Mouse (Mus musculus) cortical plate, adult 2 months (tissue): ENCODE measurements at regions not wholly inside any gene's neighbourhood (a gene's known extent, or its start where the extent isn't known, plus 50 kb on each side); places are given as distances from the start of the nearest gene placed in this dataset.

Source experiments
- H3K27ac ChIP-seq: fragments of 200-500 bp; 2 replicates; pipeline ENCODE4 v1.5.1; 2012; ENCODE audit warnings: low read length, control low read depth, inconsistent platforms; ENCODE audit not compliant: insufficient read depth
- H3K4me1 ChIP-seq: fragments of 200-500 bp; 2 replicates; pipeline ENCODE4 v1.6.1; 2011; ENCODE audit warnings: low read length; ENCODE audit not compliant: control insufficient read depth, insufficient read depth
- H3K4me3 ChIP-seq: fragments of 200-500 bp; 2 replicates; pipeline ENCODE4 v1.5.1; 2011; ENCODE audit warnings: mild to moderate bottlenecking, low read length, control low read depth; ENCODE audit not compliant: insufficient read depth
- CTCF ChIP-seq: fragments of 200-500 bp; IDR thresholded peaks from 2 replicates; pipeline ENCODE4 v1.5.1; 2011; ENCODE audit warnings: mild to moderate bottlenecking, control low read depth, low read length; ENCODE audit not compliant: insufficient read depth; ENCODE audit errors: extremely low read depth
- POLR2A ChIP-seq: fragments of 200-500 bp; IDR thresholded peaks from 2 replicates; pipeline ENCODE4 v1.6.1; 2011; ENCODE audit warnings: mild to moderate bottlenecking, low read length, control low read depth; ENCODE audit not compliant: insufficient read depth; ENCODE audit errors: extremely low read depth

DNA sequence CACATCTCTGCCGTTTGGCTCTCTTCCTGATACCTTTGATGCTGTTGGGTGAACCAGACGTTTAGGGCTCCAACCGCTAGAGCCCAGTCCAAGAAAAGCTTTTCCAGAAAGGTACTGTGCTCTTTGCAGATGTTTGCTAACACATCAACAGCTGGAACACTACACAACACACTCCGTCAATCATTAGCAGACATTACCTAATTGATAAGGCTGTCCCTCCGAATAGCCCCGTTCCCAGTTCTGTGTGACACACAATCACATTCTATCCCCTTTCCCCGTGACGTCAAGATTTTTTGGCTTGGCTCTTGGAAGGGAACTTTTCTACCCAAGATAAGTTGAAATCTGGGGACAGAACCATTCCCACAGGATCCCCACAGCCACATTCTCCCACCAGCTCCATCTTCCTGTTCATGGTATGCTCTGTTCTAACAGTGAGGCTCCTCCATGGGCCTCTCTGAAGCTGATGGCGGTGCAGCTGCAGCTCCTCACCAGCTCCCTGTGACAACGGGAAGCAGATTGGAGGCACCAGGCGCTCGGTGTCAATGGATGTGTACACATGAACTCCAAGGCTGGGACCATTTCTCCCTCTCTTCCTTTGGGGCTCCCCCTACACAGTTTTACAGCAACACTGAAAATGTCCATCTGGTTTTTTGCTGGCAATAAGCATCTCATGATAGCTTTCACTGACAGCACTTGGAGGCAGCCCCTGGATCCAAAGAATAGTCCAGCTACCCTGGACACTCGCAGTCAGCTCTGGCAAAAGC is 122.6 kb upstream of the Tbx20 start:
- Histone ChIP-seq H3K4me1 (no peaks in the 10 kb centered on the region), H3K4me3 (no peak overlapping the region), H3K27ac (no peak overlapping the region)
- TF ChIP-seq POLR2A (no peak), CTCF (no peak)

DNA sequence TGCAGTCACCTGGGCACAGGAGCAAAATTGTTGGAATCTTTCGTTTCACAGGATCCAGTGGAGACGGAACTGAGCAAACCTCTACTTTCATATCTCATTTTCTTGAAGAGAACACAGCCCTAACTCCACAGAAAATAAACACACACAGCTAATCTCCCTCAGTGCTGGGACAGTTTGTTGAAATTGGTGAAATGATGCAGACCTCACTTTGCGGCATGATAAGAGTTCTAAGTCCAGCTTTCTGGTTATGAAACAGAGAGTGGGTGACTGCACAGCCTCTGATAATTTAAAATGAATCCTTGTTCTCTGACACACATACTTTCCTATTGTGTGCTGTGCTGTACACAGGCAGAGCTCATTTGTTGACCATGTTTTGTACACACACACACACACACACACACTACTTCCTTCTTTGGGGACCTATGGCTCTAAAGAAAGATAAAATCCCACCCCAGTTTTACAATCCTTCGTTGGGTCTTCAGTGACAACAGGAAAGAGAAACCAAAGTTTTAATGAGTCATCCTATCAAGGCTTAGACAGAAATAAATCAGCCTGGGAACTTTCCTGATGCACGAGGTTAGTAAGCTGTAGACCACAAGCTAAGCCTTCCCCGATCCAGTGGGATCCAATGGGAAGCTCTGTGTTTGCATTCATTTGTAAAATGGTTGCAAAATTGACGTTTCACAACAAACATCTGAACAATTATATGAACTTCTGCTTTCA is 125.3 kb upstream of the Tbx20 start:
- TF ChIP-seq POLR2A (no peak), CTCF (no peak)
- Histone ChIP-seq H3K4me3 (no peak overlapping the region), H3K4me1 (no peaks in the 10 kb centered on the region), H3K27ac (no peak overlapping the region)

DNA sequence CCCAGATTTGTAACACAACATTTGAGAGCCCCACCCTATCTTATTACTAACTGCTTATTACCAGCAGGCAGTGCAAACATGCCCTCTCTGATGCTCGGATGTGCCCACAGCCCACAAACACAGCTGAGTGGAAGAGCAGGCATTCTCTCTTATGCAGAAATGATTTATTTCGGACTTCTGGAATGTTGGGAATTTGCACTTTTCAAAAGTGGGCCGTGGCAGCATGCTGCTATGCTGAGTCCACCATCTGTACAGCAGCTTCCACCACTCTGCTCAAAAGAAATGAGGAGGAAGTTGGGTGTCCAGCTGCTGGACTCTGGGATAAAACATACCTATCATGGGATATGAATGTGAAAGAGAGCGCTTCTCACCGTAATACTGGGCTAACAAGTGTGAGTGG is 129.6 kb upstream of the Tbx20 start:
- TF ChIP-seq CTCF (no peak), POLR2A (no peak)
- Histone ChIP-seq H3K4me3 (no peak overlapping the region), H3K27ac (no peak overlapping the region), H3K4me1 (peaks cover 1% of the 10 kb centered on the region; the same call in 1 of the 2 replicates)

DNA sequence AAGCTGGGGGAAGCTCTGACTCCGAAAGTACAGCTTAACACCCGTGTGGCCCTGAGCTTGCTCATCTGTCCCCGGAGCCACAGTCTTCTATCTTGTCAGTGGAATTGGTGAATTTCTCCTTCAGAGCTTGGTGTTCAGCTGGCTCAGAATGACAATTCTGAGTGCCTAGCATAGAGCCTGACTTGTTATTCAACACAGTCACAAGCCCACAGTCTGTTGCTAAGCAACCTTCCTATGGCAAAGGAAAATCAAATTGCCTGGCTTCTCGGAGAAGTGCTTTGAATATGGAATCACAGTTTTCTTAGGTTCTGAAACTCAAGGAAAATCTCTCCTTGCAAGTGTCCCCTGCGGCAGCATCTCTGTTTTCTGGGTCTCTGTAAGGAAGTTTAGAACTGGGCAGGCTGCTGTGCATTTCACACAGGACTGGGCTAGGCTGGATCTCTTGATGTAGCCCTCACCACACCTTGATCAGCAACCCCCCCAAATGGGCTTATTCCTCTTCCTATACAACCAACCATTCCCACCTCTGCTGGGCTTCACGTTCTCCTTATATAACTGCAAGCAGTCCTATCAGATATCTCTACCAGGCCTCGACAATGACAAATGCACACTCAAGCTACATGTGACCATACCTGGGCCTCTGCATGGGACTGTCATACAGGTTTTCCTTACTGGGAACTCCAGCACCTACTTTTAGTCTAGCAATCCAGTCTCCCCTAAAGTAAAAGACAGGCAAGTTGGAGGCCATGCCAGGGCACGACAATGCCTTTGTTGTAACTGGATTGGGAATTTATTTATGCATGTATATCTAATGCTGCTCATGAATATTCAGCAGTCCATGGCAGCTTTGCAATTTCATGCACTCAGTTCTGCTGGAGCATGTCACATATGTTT is 135.2 kb upstream of the Tbx20 start:
- peak overlapping the region; percentile 14; the same call in 1 of the 2 replicates for H3K27ac ChIP-seq
- TF ChIP-seq CTCF (no peak), POLR2A (no peak)
- no peak overlapping the region for H3K4me3 ChIP-seq
- H3K4me1 ChIP-seq, result peaks cover 1% of the 10 kb centered on the region; the same call in 1 of the 2 replicates

DNA sequence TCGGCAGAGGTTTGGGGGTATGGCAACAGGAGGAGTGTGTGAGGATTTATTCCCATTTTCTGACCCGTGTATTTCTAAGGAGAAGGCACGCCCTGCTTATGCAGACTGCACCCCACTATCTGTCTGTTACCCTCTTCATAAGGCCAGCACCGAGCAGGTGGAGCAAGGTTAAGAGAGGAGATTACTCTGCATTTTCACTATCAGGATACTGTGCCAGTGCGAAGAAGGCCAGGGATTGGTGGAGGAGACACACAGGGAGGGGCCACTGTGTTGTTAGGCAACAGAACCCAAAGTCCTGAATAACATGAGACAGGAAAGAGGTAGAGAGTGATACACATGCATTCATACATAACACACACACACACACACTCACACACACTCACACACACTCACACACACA is 136.6 kb upstream of the Tbx20 start:
- Histone ChIP-seq H3K4me3 (no peak overlapping the region), H3K4me1 (peaks cover 1% of the 10 kb centered on the region; the same call in 1 of the 2 replicates), H3K27ac (no peak overlapping the region)
- TF ChIP-seq CTCF (no peak), POLR2A (no peak)

DNA sequence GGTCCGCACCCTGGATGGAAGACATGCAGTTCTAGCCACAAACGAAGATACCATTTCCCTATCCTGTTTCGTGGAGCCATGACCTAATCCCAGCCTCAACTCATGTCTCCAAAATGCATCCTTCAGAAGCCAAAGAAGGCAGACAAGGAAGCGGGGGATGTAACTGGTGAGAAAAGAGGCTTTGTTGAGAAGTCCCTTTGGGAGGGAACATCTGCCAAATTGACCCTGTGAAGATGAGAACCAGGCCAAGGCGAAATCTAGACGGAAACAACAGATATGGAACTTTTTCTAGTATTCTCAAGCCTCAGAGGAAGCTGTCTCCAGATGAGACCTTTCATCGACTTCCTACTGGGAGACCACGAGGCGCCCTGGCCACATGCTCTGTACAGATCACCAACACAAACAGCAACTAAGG is 145.9 kb upstream of the Tbx20 start:
- no peak for TF ChIP-seq CTCF
- TF ChIP-seq POLR2A, result no peak
- no peak overlapping the region for H3K4me3 ChIP-seq
- H3K27ac ChIP-seq, result no peak overlapping the region
- H3K4me1 ChIP-seq, result no peaks in the 10 kb centered on the region

DNA sequence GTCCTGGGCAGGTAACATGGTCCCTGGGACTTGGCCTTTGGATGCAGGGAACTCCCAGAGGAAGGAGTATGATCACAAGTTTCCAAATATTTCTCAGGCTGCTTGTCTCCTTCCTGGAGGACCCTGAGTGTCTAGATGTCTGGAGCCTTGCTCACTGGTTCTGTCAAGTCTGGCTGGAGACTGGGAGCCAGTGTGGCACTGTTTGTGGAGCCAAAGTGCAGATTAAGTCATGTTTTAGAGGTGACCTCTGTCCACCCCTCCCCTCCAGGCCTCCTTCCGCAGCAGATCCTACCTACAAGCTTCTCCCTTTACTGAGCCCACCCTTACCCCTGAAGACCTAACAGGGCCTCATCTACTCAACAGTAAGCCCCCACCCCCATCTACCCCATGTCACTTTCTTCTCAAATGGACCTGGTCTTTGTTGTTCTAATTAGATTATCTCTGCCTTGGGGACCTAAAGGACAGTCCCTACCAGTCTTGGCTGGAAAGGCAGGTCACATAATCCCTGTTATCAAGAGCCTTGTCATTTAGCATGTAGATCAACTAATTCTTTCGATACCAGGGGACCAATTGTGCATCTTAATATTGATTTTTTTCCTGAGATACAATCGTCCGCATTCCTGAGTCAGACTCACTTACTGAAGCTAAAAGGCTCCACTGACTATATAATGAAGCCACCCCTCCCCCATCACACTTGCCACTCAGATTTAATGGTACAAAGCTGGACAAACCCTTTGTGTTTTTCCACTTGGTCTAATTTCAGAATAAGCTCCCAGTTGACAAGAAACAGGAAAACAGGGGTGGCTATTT is 148.2 kb upstream of the Tbx20 start:
- no peak overlapping the region for H3K27ac ChIP-seq
- no peaks in the 10 kb centered on the region for H3K4me1 ChIP-seq
- TF ChIP-seq POLR2A, result no peak
- no peak overlapping the region for H3K4me3 ChIP-seq

DNA sequence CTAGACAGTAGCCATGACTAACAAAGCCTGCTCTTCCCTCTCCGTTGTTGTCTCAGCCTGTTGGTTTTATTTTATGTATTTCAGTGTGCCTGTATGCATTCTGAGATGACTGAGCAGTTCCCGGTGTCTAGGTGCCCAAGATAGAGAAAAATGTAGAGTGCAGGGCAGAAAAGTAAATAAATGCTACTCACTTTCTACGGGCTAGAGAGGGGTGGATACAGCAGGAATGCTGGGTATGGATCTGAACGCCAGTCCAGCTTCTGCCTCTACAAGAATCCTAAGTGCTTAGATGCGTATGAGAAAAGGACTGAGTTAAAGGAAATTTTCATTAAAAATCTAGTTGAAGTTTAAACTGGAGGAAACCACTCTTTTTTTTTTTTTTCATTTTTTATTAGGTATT is 149.4 kb upstream of the Tbx20 start:
- no peak for TF ChIP-seq CTCF
- TF ChIP-seq POLR2A, result no peak
- H3K4me3 ChIP-seq, result no peak overlapping the region
- no peak overlapping the region for H3K27ac ChIP-seq
- no peaks in the 10 kb centered on the region for H3K4me1 ChIP-seq

DNA sequence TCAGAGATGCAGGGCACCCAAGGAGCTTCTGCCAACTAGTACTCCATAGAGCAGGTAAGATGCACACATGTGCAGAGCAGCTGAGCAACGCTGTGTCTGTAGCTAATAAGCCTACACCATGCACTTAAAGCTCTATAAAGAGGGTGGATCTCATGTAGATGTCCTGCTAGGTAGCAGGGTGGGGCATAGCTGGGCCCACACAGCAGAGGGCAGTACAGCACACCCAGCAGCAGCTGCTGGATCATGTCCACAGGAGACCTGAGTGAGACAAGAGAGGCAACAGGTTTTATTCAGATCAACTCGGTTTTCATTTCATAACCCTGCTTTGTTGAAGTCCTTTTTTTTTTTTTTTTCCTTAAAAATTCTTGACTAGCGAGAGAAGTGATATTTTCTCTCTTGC is 151.5 kb upstream of the Gm10181 start:
- H3K27ac ChIP-seq, result no peak overlapping the region
- TF ChIP-seq POLR2A (no peak), CTCF (0 out of 2 replicates have a peak, but pooled peaks have one; percentile 9)
- no peaks in the 10 kb centered on the region for H3K4me1 ChIP-seq
- H3K4me3 ChIP-seq, result no peak overlapping the region
